Mouse (Mus musculus): ENCODE data around the gene Enc1. TPM values are rescaled to one million over a fixed set of nuclear protein-coding genes. Genes with fewer than 3 reads are reported as not detected.
A peak's percentile ranks its signal among the peaks of the same experiment; 100 is the strongest.

Enc1 gene
- total RNA-seq (2015; ENCODE audit: low replicate concordance) (0.21 TPM in 1 of 2 replicates, not detected in the other), total RNA-seq (2017; ENCODE audit: low replicate concordance) (0.17 and 0.56 TPM in 2 replicates)

- ATAC-seq (replicated peaks; ENCODE audit: low FRiP score, poor library complexity, severe bottlenecking), result no peak
Measured at GRCm38 (mm10) chr13:97240965-97241786, at the start of gene Enc1. Gene Enc1, plus strand, starts transcription at chr13:97241105.

- ATAC-seq (replicated peaks; ENCODE audit: low FRiP score, poor library complexity, severe bottlenecking), result no peak
Measured at GRCm38 (mm10) chr13:97192649-97193048, 48.3 kb upstream of the Enc1 start.

GRCm38 (mm10) chr13:97193420-97193819 is 47.5 kb upstream of the Enc1 start:
- no peak for ATAC-seq (replicated peaks; ENCODE audit: low FRiP score, poor library complexity, severe bottlenecking)

GRCm38 (mm10) chr13:97196186-97196924 is 44.5 kb upstream of the Enc1 start:
- ATAC-seq (replicated peaks; ENCODE audit: low FRiP score, poor library complexity, severe bottlenecking), result no peak

- ATAC-seq (replicated peaks; ENCODE audit: low FRiP score, poor library complexity, severe bottlenecking), result no peak
Measured at GRCm38 (mm10) chr13:97196925-97197218, 44.0 kb upstream of the Enc1 start.

GRCm38 (mm10) chr13:97197932-97198562 is 42.9 kb upstream of the Enc1 start, which contains the start of gene Hexb:
Gene Hexb, minus strand, starts transcription at chr13:97198357.
- peak; percentile 96 for ATAC-seq (replicated peaks; ENCODE audit: low FRiP score, poor library complexity, severe bottlenecking)

- no peak for ATAC-seq (replicated peaks; ENCODE audit: low FRiP score, poor library complexity, severe bottlenecking)
Measured at GRCm38 (mm10) chr13:97199123-97199522, 41.8 kb upstream of the Enc1 start.

- no peak for ATAC-seq (replicated peaks; ENCODE audit: low FRiP score, poor library complexity, severe bottlenecking)
Measured at GRCm38 (mm10) chr13:97201076-97201475, 39.8 kb upstream of the Enc1 start.

GRCm38 (mm10) chr13:97201896-97202295 is 39.0 kb upstream of the Enc1 start:
- no peak for ATAC-seq (replicated peaks; ENCODE audit: low FRiP score, poor library complexity, severe bottlenecking)

GRCm38 (mm10) chr13:97205052-97205701 is 35.7 kb upstream of the Enc1 start:
- peak; percentile 72 for ATAC-seq (replicated peaks; ENCODE audit: low FRiP score, poor library complexity, severe bottlenecking)

GRCm38 (mm10) chr13:97206046-97206445 is 34.9 kb upstream of the Enc1 start:
- ATAC-seq (replicated peaks; ENCODE audit: low FRiP score, poor library complexity, severe bottlenecking), result no peak

GRCm38 (mm10) chr13:97207472-97208111 is 33.3 kb upstream of the Enc1 start:
- ATAC-seq (replicated peaks; ENCODE audit: low FRiP score, poor library complexity, severe bottlenecking), result no peak

GRCm38 (mm10) chr13:97208112-97208478 is 32.8 kb upstream of the Enc1 start:
- no peak for ATAC-seq (replicated peaks; ENCODE audit: low FRiP score, poor library complexity, severe bottlenecking)

- no peak for ATAC-seq (replicated peaks; ENCODE audit: low FRiP score, poor library complexity, severe bottlenecking)
Measured at GRCm38 (mm10) chr13:97208500-97209010, 32.4 kb upstream of the Enc1 start.

- ATAC-seq (replicated peaks; ENCODE audit: low FRiP score, poor library complexity, severe bottlenecking), result no peak
Measured at GRCm38 (mm10) chr13:97214583-97215268, 26.2 kb upstream of the Enc1 start.

GRCm38 (mm10) chr13:97215563-97215962 is 25.3 kb upstream of the Enc1 start:
- no peak for ATAC-seq (replicated peaks; ENCODE audit: low FRiP score, poor library complexity, severe bottlenecking)

GRCm38 (mm10) chr13:97216196-97216595 is 24.7 kb upstream of the Enc1 start:
- ATAC-seq (replicated peaks; ENCODE audit: low FRiP score, poor library complexity, severe bottlenecking), result no peak

- ATAC-seq (replicated peaks; ENCODE audit: low FRiP score, poor library complexity, severe bottlenecking), result no peak
Measured at GRCm38 (mm10) chr13:97220022-97220421, 20.9 kb upstream of the Enc1 start.

GRCm38 (mm10) chr13:97223856-97224255 is 17.0 kb upstream of the Enc1 start:
- no peak for ATAC-seq (replicated peaks; ENCODE audit: low FRiP score, poor library complexity, severe bottlenecking)

Data from erythroblast, adult 5-6 weeks (primary cell).